22 mouse cellular contexts compared by ENCODE assay signal in the genomic region with DNA sequence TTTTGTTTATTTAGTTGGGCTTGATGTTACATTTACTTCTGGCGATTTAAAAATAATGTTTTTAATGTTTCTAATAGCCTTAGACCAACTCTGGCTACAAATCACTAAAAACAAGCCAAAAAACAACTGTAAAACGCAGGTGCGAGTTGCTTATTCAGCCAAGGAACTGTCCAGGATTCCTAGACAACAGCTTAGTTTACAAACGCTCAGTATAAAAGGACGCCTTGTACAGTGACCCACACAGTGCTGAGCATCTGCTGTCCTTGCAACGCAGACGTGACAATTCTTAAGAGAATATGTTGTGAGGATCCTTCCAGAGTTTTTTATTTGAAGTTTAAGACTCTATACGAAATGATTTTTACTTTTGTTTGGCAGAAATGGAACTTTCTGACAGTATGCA. TPM values are rescaled to one million over a fixed set of nuclear protein-coding genes. Genes with fewer than 3 reads are reported as not detected.
A peak's percentile ranks its signal among the peaks of the same experiment; 100 is the strongest.
DNase-seq lines count a peak whose midpoint lies in the region; ATAC-seq and TF ChIP-seq lines count a peak whose summit lies in the region.
"Had no signal": no experiment of that assay in that cellular context is flagged by ENCODE, and none has a peak within 500 bp of the region (broad histone marks: within the 10 kb centered on the region; RNA-seq: fewer than 3 reads in every experiment).

No protein-coding gene starts in this region.

- H3K4me1 ChIP-seq in limb, embryonic 14.5 days (ENCODE audit: control insufficient read depth, insufficient read depth, low read length): peaks cover 10% of the 10 kb centered on the region
- peaks cover 19% of the 10 kb centered on the region for H3K4me1 ChIP-seq in limb, embryonic 10.5 days
- H3K4me1 ChIP-seq in lung, embryonic 16.5 days (replicated peaks; ENCODE audit: control insufficient read depth, insufficient read depth, low read length): peaks cover 7% of the 10 kb centered on the region

- no peak overlapping the region for H3K4me2 ChIP-seq in limb, embryonic 14.5 days (replicated peaks; ENCODE audit: low read depth, low read length, severe bottlenecking)
- no peak overlapping the region for H3K4me2 ChIP-seq in lung, embryonic 16.5 days (ENCODE audit: low read depth, low read length)
- H3K4me2 ChIP-seq: forebrain, embryonic 13.5 days; heart, embryonic 12.5 days; heart, embryonic 15.5 days; hindbrain, embryonic 13.5 days had no signal

- H3K27ac ChIP-seq in limb, embryonic 14.5 days (replicated peaks; ENCODE audit: low read depth, low read length): no peak overlapping the region
- no peak overlapping the region for H3K27ac ChIP-seq in limb, embryonic 10.5 days
- H3K27ac ChIP-seq in lung, embryonic 16.5 days (ENCODE audit: low read length): no peak overlapping the region
- H3K27ac ChIP-seq: forebrain, embryonic 10.5 days; forebrain, embryonic 13.5 days; heart, embryonic 15.5 days; hindbrain, embryonic 10.5 days; hindbrain, embryonic 13.5 days had no signal

- DNase-seq in heart, adult 11 months: peak; percentile 62
- no peak for DNase-seq in heart, adult 9 months (ENCODE audit: low spot score in 2 of 2)
- DNase-seq in limb, embryonic 14.5 days (ENCODE audit: low spot score): peak; percentile 12
- DNase-seq in limb, embryonic 10.5 days (ENCODE audit: low spot score): no peak
- no peak for DNase-seq in lung, adult 18-20 months
- DNase-seq: adrenal gland, adult 8-10 months; adrenal gland, postnatal 25 days; cerebellum, adult 18-20 months; cerebellum, adult 9-10 months; cerebellum, postnatal 14 days; gastrocnemius, postnatal 10 days; gastrocnemius, postnatal 36 days; heart, postnatal 10 days; heart, postnatal 36 days had no signal

- 86% methylated on average over 8 of the region's 8 CpGs for WGBS in limb, embryonic 14.5 days
- 94% methylated on average over 8 of the region's 8 CpGs for WGBS in limb, embryonic 10.5 days
- 61% methylated on average over 8 of the region's 8 CpGs for WGBS in lung, embryonic 16.5 days

- H3K4me3 ChIP-seq in limb, embryonic 14.5 days (replicated peaks; ENCODE audit: low read length): no peak overlapping the region
- no peak overlapping the region for H3K4me3 ChIP-seq in limb, embryonic 10.5 days
- H3K4me3 ChIP-seq in lung, embryonic 16.5 days (ENCODE audit: low read length): no peak overlapping the region
- H3K4me3 ChIP-seq: forebrain, embryonic 10.5 days; forebrain, embryonic 13.5 days; heart, embryonic 12.5 days; heart, embryonic 15.5 days; hindbrain, embryonic 10.5 days; hindbrain, embryonic 13.5 days had no signal

- H3K27me3 ChIP-seq in limb, embryonic 14.5 days (ENCODE audit: control insufficient read depth, insufficient read depth, low read length): no peaks in the 10 kb centered on the region
- no peaks in the 10 kb centered on the region for H3K27me3 ChIP-seq in limb, embryonic 10.5 days (ENCODE audit: low read depth, poor library complexity, severe bottlenecking)
- H3K27me3 ChIP-seq in lung, embryonic 16.5 days (ENCODE audit: control insufficient read depth, insufficient read depth, low read depth, low read length): no peaks in the 10 kb centered on the region
- H3K27me3 ChIP-seq: forebrain, embryonic 13.5 days; heart, embryonic 12.5 days; heart, embryonic 15.5 days; hindbrain, embryonic 13.5 days had no signal

- no peak for ATAC-seq in limb, embryonic 14.5 days (ENCODE audit: low FRiP score, low read depth)
- ATAC-seq in lung, embryonic 16.5 days (ENCODE audit: low read depth): peak; percentile 77
- ATAC-seq: activated CD4-positive, CD25-positive, alpha-beta regulatory T cell, adult 4 months; forebrain, embryonic 13.5 days had no signal

- no peak overlapping the region for H3K9ac ChIP-seq in limb, embryonic 14.5 days (ENCODE audit: low read depth, low read length, severe bottlenecking)
- H3K9ac ChIP-seq in lung, embryonic 16.5 days (ENCODE audit: low read length): no peak overlapping the region
- H3K9ac ChIP-seq: forebrain, embryonic 13.5 days; heart, embryonic 12.5 days; heart, embryonic 15.5 days; hindbrain, embryonic 13.5 days had no signal

- no peak for TF ChIP-seq POLR2A in limb, embryonic 14.5 days (IDR thresholded peaks at IDR 0.05; ENCODE audit: borderline replicate concordance, extremely low read depth, insufficient read depth, insufficient read length)

- H3K36me3 ChIP-seq in limb, embryonic 14.5 days (ENCODE audit: control insufficient read depth, insufficient read depth, low read length): no peaks in the 10 kb centered on the region
- H3K36me3 ChIP-seq in limb, embryonic 10.5 days: 0 out of 2 replicates have a peak, but pooled peaks cover 2% of the 10 kb centered on the region
- peaks cover 4% of the 10 kb centered on the region for H3K36me3 ChIP-seq in lung, embryonic 16.5 days (ENCODE audit: control insufficient read depth, insufficient read depth, low read length)
- H3K36me3 ChIP-seq: heart, embryonic 15.5 days; hindbrain, embryonic 10.5 days; hindbrain, embryonic 13.5 days had no signal

- no peaks in the 10 kb centered on the region for H3K9me3 ChIP-seq in limb, embryonic 14.5 days (ENCODE audit: control insufficient read depth, low read length)
- no peaks in the 10 kb centered on the region for H3K9me3 ChIP-seq in limb, embryonic 10.5 days (replicated peaks)
- no peaks in the 10 kb centered on the region for H3K9me3 ChIP-seq in lung, embryonic 16.5 days (ENCODE audit: control insufficient read depth, low read length)
- H3K9me3 ChIP-seq: forebrain, embryonic 10.5 days; forebrain, embryonic 13.5 days; heart, embryonic 12.5 days; heart, embryonic 15.5 days; hindbrain, embryonic 10.5 days; hindbrain, embryonic 13.5 days had no signal

RNA-seq across cellular contexts. Expression of a gene that starts 28.8 kb away (rescaled TPM):
- polyA plus RNA-seq in limb, embryonic 14.5 days (2012; rRNA removed): 38.1 and 40.9 TPM in 2 replicates
- polyA plus RNA-seq in limb, embryonic 14.5 days (2014; fragmentation: Nextera tagmentation; extraction: Ambion mirVana): 131 and 138 TPM in 2 replicates
- 105 and 110 TPM in 2 replicates for polyA plus RNA-seq in limb, embryonic 10.5 days (2016; fragmentation: Nextera tagmentation; extraction: Ambion mirVana)
- polyA plus RNA-seq in lung, embryonic 16.5 days (2015; fragmentation: Nextera tagmentation; extraction: Ambion mirVana): 202 and 205 TPM in 2 replicates

Comparison
In these comparisons a context has a peak if more than half of its experiments do, and no peak if none do; other contexts are left out.
1. DNase-seq: peak in heart, adult 11 months (single experiment) and limb, embryonic 14.5 days (single experiment); none in heart, adult 9 months (0 of 2), limb, embryonic 10.5 days (single experiment) and lung, adult 18-20 months (0 of 2).